Mouse (Mus musculus): ENCODE measurements around the gene Brsk1.

Gene Brsk1

GRCm38 (mm10) chr7:4739544-4740275 is 49.3 kb downstream of the Brsk1 start, which contains the start of gene Kmt5c:
Gene Kmt5c (plus strand): TSS chr7:4740115.
- peak; percentile 100 for DNase-seq (ENCODE audit: low read depth, low spot score)

- DNase-seq (ENCODE audit: low read depth, low spot score) = no peak
Measured at GRCm38 (mm10) chr7:4740309-4740727, 49.9 kb downstream of the Brsk1 start.

GRCm38 (mm10) chr7:4741151-4741550 is 50.7 kb downstream of the Brsk1 start:
- peak; percentile 80 for DNase-seq (ENCODE audit: low read depth, low spot score)

- DNase-seq (ENCODE audit: low read depth, low spot score) = no peak
Measured at GRCm38 (mm10) chr7:4741672-4742481, 51.5 kb downstream of the Brsk1 start.

GRCm38 (mm10) chr7:4742482-4742819 is 52.0 kb downstream of the Brsk1 start:
- DNase-seq (ENCODE audit: low read depth, low spot score) = no peak

GRCm38 (mm10) chr7:4743354-4743753 is 53.0 kb downstream of the Brsk1 start:
- no peak for DNase-seq (ENCODE audit: low read depth, low spot score)

- DNase-seq (ENCODE audit: low read depth, low spot score) = no peak
Measured at GRCm38 (mm10) chr7:4744886-4745285, 54.5 kb downstream of the Brsk1 start.

GRCm38 (mm10) chr7:4746326-4746980 is 56.0 kb downstream of the Brsk1 start:
- no peak for DNase-seq (ENCODE audit: low read depth, low spot score)

GRCm38 (mm10) chr7:4747156-4747899 is 56.9 kb downstream of the Brsk1 start:
- DNase-seq (ENCODE audit: low read depth, low spot score) = no peak

GRCm38 (mm10) chr7:4748321-4748720 is 57.9 kb downstream of the Brsk1 start:
- no peak for DNase-seq (ENCODE audit: low read depth, low spot score)

GRCm38 (mm10) chr7:4749169-4749568 is 58.8 kb downstream of the Brsk1 start:
- no peak for DNase-seq (ENCODE audit: low read depth, low spot score)

- DNase-seq (ENCODE audit: low read depth, low spot score) = peak; percentile 19
Measured at GRCm38 (mm10) chr7:4751971-4752820, 61.8 kb downstream of the Brsk1 start.

GRCm38 (mm10) chr7:4752821-4753570 is 62.6 kb downstream of the Brsk1 start, which contains the start of gene Cox6b2:
Gene Cox6b2 (minus strand): TSS chr7:4753094.
- DNase-seq (ENCODE audit: low read depth, low spot score) = peak; percentile 67

GRCm38 (mm10) chr7:4759670-4760069 is 69.3 kb downstream of the Brsk1 start:
- DNase-seq (ENCODE audit: low read depth, low spot score) = no peak

- DNase-seq (ENCODE audit: low read depth, low spot score) = peak; percentile 80
Measured at GRCm38 (mm10) chr7:4764946-4765710, 74.7 kb downstream of the Brsk1 start.

Data from brain, adult 2 months (tissue).